Mouse (Mus musculus): Measurements from ENCODE around the gene Tmem11. TPM values are rescaled to one million over a fixed set of nuclear protein-coding genes. Genes with fewer than 3 reads are reported as not detected.

Gene Tmem11
- polyA plus RNA-seq, 1 experiment from 2014 or later, result 55.2 TPM

- Histone ChIP-seq H3K9me3 (no peaks in the 10 kb centered on the region), H3K4me2 (replicated peaks) (no peak overlapping the region), H3K27me3 (no peaks in the 10 kb centered on the region), H3K36me3 (no peaks in the 10 kb centered on the region), H3K4me1 (peaks cover 6% of the 10 kb centered on the region), H3K4me3 (no peak overlapping the region), H3K9ac (no peak overlapping the region), H3K27ac (no peak overlapping the region)
- ATAC-seq (ENCODE audit: insufficient number of reproducible peaks, insufficient read depth, low FRiP score, low TSS enrichment), result no peak
- WGBS, result 55% methylated on average over 1 of the region's 1 CpGs
Observed at GRCm38 (mm10) chr11:60826700-60827099, 52.4 kb downstream of the Tmem11 start.

GRCm38 (mm10) chr11:60825191-60825590 is 53.9 kb downstream of the Tmem11 start:
- WGBS, result 82% methylated on average over 3 of the region's 3 CpGs
- ATAC-seq (ENCODE audit: insufficient number of reproducible peaks, insufficient read depth, low FRiP score, low TSS enrichment), result no peak
- Histone ChIP-seq H3K4me2 (replicated peaks) (no peak overlapping the region), H3K4me3 (no peak overlapping the region), H3K36me3 (no peaks in the 10 kb centered on the region), H3K27ac (no peak overlapping the region), H3K4me1 (no peaks in the 10 kb centered on the region), H3K27me3 (no peaks in the 10 kb centered on the region), H3K9ac (no peak overlapping the region), H3K9me3 (no peaks in the 10 kb centered on the region)

GRCm38 (mm10) chr11:60823771-60824170 is 55.3 kb downstream of the Tmem11 start:
- Histone ChIP-seq H3K9ac (no peak overlapping the region), H3K4me2 (replicated peaks) (no peak overlapping the region), H3K9me3 (no peaks in the 10 kb centered on the region), H3K36me3 (no peaks in the 10 kb centered on the region), H3K27me3 (no peaks in the 10 kb centered on the region), H3K4me3 (no peak overlapping the region), H3K4me1 (no peaks in the 10 kb centered on the region), H3K27ac (no peak overlapping the region)
- 64% methylated on average over 2 of the region's 2 CpGs for WGBS
- ATAC-seq (ENCODE audit: insufficient number of reproducible peaks, insufficient read depth, low FRiP score, low TSS enrichment), result no peak

- WGBS, result 69% methylated on average over 5 of the region's 5 CpGs
- no peaks in the 10 kb centered on the region for H3K27me3 ChIP-seq
- no peaks in the 10 kb centered on the region for H3K36me3 ChIP-seq
- H3K4me3 ChIP-seq, result no peak overlapping the region
- H3K4me2 ChIP-seq (replicated peaks), result no peak overlapping the region
- no peaks in the 10 kb centered on the region for H3K4me1 ChIP-seq
- no peaks in the 10 kb centered on the region for H3K9me3 ChIP-seq
- no peak overlapping the region for H3K9ac ChIP-seq
- ATAC-seq (ENCODE audit: insufficient number of reproducible peaks, insufficient read depth, low FRiP score, low TSS enrichment), result no peak
- no peak overlapping the region for H3K27ac ChIP-seq
Observed at GRCm38 (mm10) chr11:60816398-60816797, 62.7 kb downstream of the Tmem11 start.

Other genes with a start within 250 kb of the Tmem11 start
- gene Llgl1, start 179.5 kb downstream of the Tmem11 start, polyA plus RNA-seq (2016; fragmentation: Nextera tagmentation; extraction: Ambion mirVana), result 105 and 110 TPM in 2 replicates
- 72.9 and 76.2 TPM in 2 replicates for gene Flii, start 152.0 kb downstream of the Tmem11 start, polyA plus RNA-seq (2016; fragmentation: Nextera tagmentation; extraction: Ambion mirVana)
- 19.1 and 19.6 TPM in 2 replicates for gene Mief2, start 150.9 kb downstream of the Tmem11 start, polyA plus RNA-seq (2016; fragmentation: Nextera tagmentation; extraction: Ambion mirVana)
- gene Top3a, start 101.9 kb downstream of the Tmem11 start, polyA plus RNA-seq (2016; fragmentation: Nextera tagmentation; extraction: Ambion mirVana), result 21.6 and 22.1 TPM in 2 replicates
- 7.2 and 8.0 TPM in 2 replicates for gene Smcr8, start 101.7 kb downstream of the Tmem11 start, polyA plus RNA-seq (2016; fragmentation: Nextera tagmentation; extraction: Ambion mirVana)
- 53.6 and 57.3 TPM in 2 replicates for gene Shmt1, start 67.6 kb downstream of the Tmem11 start, polyA plus RNA-seq (2016; fragmentation: Nextera tagmentation; extraction: Ambion mirVana)
- 31.9 and 32.3 TPM in 2 replicates for gene Dhrs7b, start 48.6 kb downstream of the Tmem11 start, polyA plus RNA-seq (2016; fragmentation: Nextera tagmentation; extraction: Ambion mirVana)
- gene Natd1, start 35.5 kb upstream of the Tmem11 start, polyA plus RNA-seq (2016; fragmentation: Nextera tagmentation; extraction: Ambion mirVana), result 20.0 and 20.4 TPM in 2 replicates
- gene Map2k3, start 52.8 kb upstream of the Tmem11 start, polyA plus RNA-seq (2016; fragmentation: Nextera tagmentation; extraction: Ambion mirVana), result 89.4 and 92.9 TPM in 2 replicates
- gene Kcnj12, start 143.3 kb upstream of the Tmem11 start, polyA plus RNA-seq (2016; fragmentation: Nextera tagmentation; extraction: Ambion mirVana), result 3.9 and 5.0 TPM in 2 replicates
- 1.0 and 1.1 TPM in 2 replicates for gene Tnfrsf13b, start 247.5 kb upstream of the Tmem11 start, polyA plus RNA-seq (2016; fragmentation: Nextera tagmentation; extraction: Ambion mirVana)

Data from embryonic facial prominence, embryonic 12.5 days (tissue).